Mouse (Mus musculus) liver, embryonic 14.5 days (tissue): ENCODE results near the gene N4bp2l1.

Experiments used
- CTCF ChIP-seq: IDR thresholded peaks from 2 replicates; pipeline ENCODE4 v1.5.1; 2016; ENCODE audit warnings: antibody characterized with exemption, low read depth, control low read depth
- EP300 ChIP-seq: IDR thresholded peaks from 2 replicates; pipeline ENCODE4 v1.6.1; 2016; ENCODE audit warnings: antibody characterized with exemption, low read depth

GRCm38 (mm10) chr5:150606131-150606530 lies 9.1 kb upstream of the N4bp2l1 start:
- TF ChIP-seq CTCF (no peak), EP300 (no peak)
